Mouse (Mus musculus) spleen, adult 2 months (tissue): ENCODE measurements around the gene Olfr1453.

Experiments
- CTCF ChIP-seq: fragments of 200-500 bp; IDR thresholded peaks from 2 replicates; pipeline ENCODE4 v1.5.1; 2011; ENCODE audit warnings: mild to moderate bottlenecking, inconsistent platforms; ENCODE audit not compliant: insufficient read depth, insufficient read length, insufficient replicate concordance; ENCODE audit errors: extremely low read depth
- POLR2A ChIP-seq: fragments of 200-500 bp; IDR thresholded peaks from 2 replicates; pipeline ENCODE4 v1.6.1; 2011; ENCODE audit warnings: low read depth, low read length, inconsistent platforms

DNA sequence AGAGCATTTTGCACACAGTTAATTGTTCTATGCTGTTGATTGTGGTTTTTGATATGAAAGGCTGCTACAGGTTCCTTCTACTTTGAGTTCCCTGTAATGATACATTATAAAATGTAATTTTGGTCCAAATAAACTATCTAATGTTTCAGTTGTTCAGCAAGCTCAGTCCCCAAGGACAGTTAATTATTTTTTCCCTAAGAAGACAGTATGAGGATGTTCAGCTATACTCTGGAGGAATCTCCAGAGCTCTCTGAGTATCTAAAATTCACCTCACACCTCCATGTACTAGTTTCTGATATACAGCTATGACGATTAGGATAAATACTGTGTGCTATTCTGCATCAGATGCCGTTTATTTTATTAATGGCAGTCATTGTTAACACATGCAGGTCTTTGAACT, 32.2 kb upstream of the Olfr1453 start, which contains the start of gene Olfr1454:
- TF ChIP-seq CTCF (no peak), POLR2A (no peak)
